ENCODE assay signal across 1 mouse cellular context in genomic region chr17:65558217-65558616, GRCm38 (mm10).
TF ChIP-seq lines count a peak whose summit lies in the region.

No protein-coding gene starts in this region.

TF ChIP-seq in MEL, 35 proteins besides CTCF, POLR2A, EP300 and RAD21 (continued from another document):
- TF ChIP-seq ZMIZ1 (IDR thresholded peaks at IDR 0.05; ENCODE audit: low read depth, low read length) (no peak), MAZ (IDR thresholded peaks at IDR 0.05; ENCODE audit: low read depth, low read length) (no peak), SIN3A (IDR thresholded peaks at IDR 0.05; ENCODE audit: low read length) (no peak), SMC3 (IDR thresholded peaks at IDR 0.05; ENCODE audit: low read depth, low read length) (peak; percentile 44), CHD2 (IDR thresholded peaks at IDR 0.05; ENCODE audit: low read length) (no peak), TAL1 (IDR thresholded peaks at IDR 0.05; ENCODE audit: low read length) (no peak), RCOR1 (IDR thresholded peaks at IDR 0.05; ENCODE audit: low read depth, low read length) (peak; percentile 92), MYC (IDR thresholded peaks at IDR 0.05; ENCODE audit: low read depth, low read length) (0 out of 2 replicates have a peak, but pooled peaks have one; percentile 40), POLR2AphosphoS2 (IDR thresholded peaks at IDR 0.05; ENCODE audit: low read length) (no peak), NELFE (IDR thresholded peaks at IDR 0.05; ENCODE audit: low read depth, low read length) (no peak), TCF12 (IDR thresholded peaks at IDR 0.05; ENCODE audit: low read depth, low read length) (no peak), HCFC1 (IDR thresholded peaks at IDR 0.05; ENCODE audit: low read depth, low read length) (0 out of 2 replicates have a peak, but pooled peaks have one; percentile 22), MYB (IDR thresholded peaks at IDR 0.05; ENCODE audit: low read depth, low read length) (no peak)
TF ChIP-seq in MEL: peak in this region for 7.
